Mouse (Mus musculus): Measurements from ENCODE around the gene March1. TPM values are rescaled to one million over a fixed set of nuclear protein-coding genes. Genes with fewer than 3 reads are reported as not detected.

Gene March1
- polyA plus RNA-seq, 1 experiment = 4.4 TPM

DNA sequence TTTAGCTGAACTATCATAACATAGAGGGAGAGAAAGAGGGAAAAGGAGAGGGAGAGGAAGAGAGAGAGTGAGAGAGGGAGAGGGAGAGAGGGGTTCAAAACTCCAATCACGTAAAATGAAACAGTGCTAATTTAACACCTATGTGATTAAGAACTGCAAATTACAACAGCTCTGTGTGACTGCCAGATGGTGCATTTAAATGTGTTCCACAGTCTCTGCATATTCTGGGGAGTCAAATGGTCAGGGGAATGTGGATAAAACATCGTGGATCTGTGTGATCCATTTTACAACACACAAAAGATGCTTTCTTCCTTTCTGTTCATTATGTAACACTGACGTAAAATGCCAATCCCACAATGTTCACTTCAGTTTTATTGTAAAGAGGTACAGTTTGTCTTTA lies 416.0 kb downstream of the March1 start:
- Histone ChIP-seq H3K4me3 (replicated peaks; ENCODE audit: insufficient read depth, low read depth, low read length) (no peak overlapping the region), H3K27me3 (ENCODE audit: control insufficient read depth, insufficient read depth, low read length) (no peaks in the 10 kb centered on the region), H3K27ac (ENCODE audit: insufficient read depth, low read length) (no peak overlapping the region), H3K4me1 (ENCODE audit: control insufficient read depth, insufficient read depth, low read length) (no peaks in the 10 kb centered on the region)
- 72% methylated on average over 3 of the region's 3 CpGs for WGBS
- no peak for TF ChIP-seq POLR2A (IDR thresholded peaks at IDR 0.05; ENCODE audit: borderline replicate concordance, insufficient read depth, low read length)
- no peak for DNase-seq

- DNase-seq = no peak
- TF ChIP-seq CTCF (IDR thresholded peaks at IDR 0.05; ENCODE audit: borderline replicate concordance, insufficient read depth, low read depth, low read length) = no peak
- no peak for TF ChIP-seq POLR2A (IDR thresholded peaks at IDR 0.05; ENCODE audit: borderline replicate concordance, insufficient read depth, low read length)
- H3K27ac ChIP-seq (ENCODE audit: insufficient read depth, low read length) = no peak overlapping the region
- no peak overlapping the region for H3K4me3 ChIP-seq (replicated peaks; ENCODE audit: insufficient read depth, low read depth, low read length)
- no peaks in the 10 kb centered on the region for H3K4me1 ChIP-seq (ENCODE audit: control insufficient read depth, insufficient read depth, low read length)
- H3K27me3 ChIP-seq (ENCODE audit: control insufficient read depth, insufficient read depth, low read length) = no peaks in the 10 kb centered on the region
- 89% methylated on average over 3 of the region's 3 CpGs for WGBS
These were observed 416.7 kb downstream of the March1 start for GRCm38 (mm10) chr8:66034429-66034828.

GRCm38 (mm10) chr8:66094152-66094551 lies 476.5 kb downstream of the March1 start:
- no peaks in the 10 kb centered on the region for H3K4me1 ChIP-seq (ENCODE audit: control insufficient read depth, insufficient read depth, low read length)
- H3K27ac ChIP-seq (ENCODE audit: insufficient read depth, low read length) = no peak overlapping the region
- no peak overlapping the region for H3K4me3 ChIP-seq (replicated peaks; ENCODE audit: insufficient read depth, low read depth, low read length)
- 90% methylated on average over 3 of the region's 3 CpGs for WGBS
- TF ChIP-seq POLR2A (IDR thresholded peaks at IDR 0.05; ENCODE audit: borderline replicate concordance, insufficient read depth, low read length) = no peak
- TF ChIP-seq CTCF (IDR thresholded peaks at IDR 0.05; ENCODE audit: borderline replicate concordance, insufficient read depth, low read depth, low read length) = no peak
- no peak for DNase-seq
- no peaks in the 10 kb centered on the region for H3K27me3 ChIP-seq (ENCODE audit: control insufficient read depth, insufficient read depth, low read length)

DNA sequence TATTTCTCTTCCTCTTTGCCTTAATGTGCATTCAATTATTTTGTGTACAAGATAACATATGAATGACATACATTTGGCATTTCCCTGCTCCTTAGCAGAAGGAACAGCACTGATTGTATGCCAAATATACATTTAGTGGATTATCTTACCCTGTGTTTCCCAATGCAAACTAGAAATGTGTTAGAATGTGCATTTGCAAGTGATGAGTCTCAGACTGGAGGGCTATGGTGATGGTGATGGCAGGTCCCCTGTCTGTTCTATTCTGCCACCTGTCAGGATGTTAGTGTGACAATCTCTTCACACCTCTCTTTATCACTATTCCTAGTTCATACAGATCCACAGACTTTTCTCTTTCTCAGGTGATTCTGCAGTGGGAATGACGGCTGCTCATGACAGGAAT lies 480.4 kb downstream of the March1 start:
- WGBS = 89% methylated on average over 1 of the region's 1 CpGs
- no peak for TF ChIP-seq POLR2A (IDR thresholded peaks at IDR 0.05; ENCODE audit: borderline replicate concordance, insufficient read depth, low read length)
- TF ChIP-seq CTCF (IDR thresholded peaks at IDR 0.05; ENCODE audit: borderline replicate concordance, insufficient read depth, low read depth, low read length) = no peak
- no peak for DNase-seq
- H3K4me1 ChIP-seq (ENCODE audit: control insufficient read depth, insufficient read depth, low read length) = no peaks in the 10 kb centered on the region
- H3K27ac ChIP-seq (ENCODE audit: insufficient read depth, low read length) = no peak overlapping the region
- H3K27me3 ChIP-seq (ENCODE audit: control insufficient read depth, insufficient read depth, low read length) = no peaks in the 10 kb centered on the region
- no peak overlapping the region for H3K4me3 ChIP-seq (replicated peaks; ENCODE audit: insufficient read depth, low read depth, low read length)

- H3K27me3 ChIP-seq (ENCODE audit: control insufficient read depth, insufficient read depth, low read length) = no peaks in the 10 kb centered on the region
- no peak for TF ChIP-seq POLR2A (IDR thresholded peaks at IDR 0.05; ENCODE audit: borderline replicate concordance, insufficient read depth, low read length)
- DNase-seq = no peak
These were observed 501.6 kb downstream of the March1 start for GRCm38 (mm10) chr8:66119294-66119693.

GRCm38 (mm10) chr8:66159648-66160047 lies 541.9 kb downstream of the March1 start:
- no peak for TF ChIP-seq CTCF (IDR thresholded peaks at IDR 0.05; ENCODE audit: borderline replicate concordance, insufficient read depth, low read depth, low read length)
- TF ChIP-seq POLR2A (IDR thresholded peaks at IDR 0.05; ENCODE audit: borderline replicate concordance, insufficient read depth, low read length) = no peak

More at GRCm38 (mm10) chr8:66119294-66119693, 501.6 kb downstream of the March1 start:
- 75% methylated on average over 2 of the region's 2 CpGs for WGBS
- Histone ChIP-seq H3K4me3 (replicated peaks; ENCODE audit: insufficient read depth, low read depth, low read length) (no peak overlapping the region), H3K27ac (ENCODE audit: insufficient read depth, low read length) (no peak overlapping the region), H3K4me1 (ENCODE audit: control insufficient read depth, insufficient read depth, low read length) (no peaks in the 10 kb centered on the region)

DNA sequence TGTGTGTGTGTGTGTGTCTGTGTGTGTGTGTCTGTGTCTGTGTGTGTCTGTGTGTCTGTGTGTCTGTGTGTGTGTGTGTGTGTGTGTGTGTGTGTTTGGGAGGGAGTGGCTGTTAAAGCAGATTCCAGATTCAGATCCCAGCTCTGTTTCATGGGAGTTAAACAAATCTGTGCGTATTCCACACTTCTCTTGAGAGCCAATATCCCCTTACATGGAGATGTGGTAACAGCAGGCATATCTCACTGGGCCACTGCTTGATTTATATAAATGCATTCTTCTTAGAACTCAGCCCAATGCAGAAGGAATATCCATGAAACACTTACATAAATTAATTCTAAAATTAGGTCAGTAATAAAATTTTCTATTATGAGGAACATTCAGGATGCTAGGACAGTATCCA lies 549.1 kb downstream of the March1 start:
- no peak for DNase-seq
- H3K27ac ChIP-seq (ENCODE audit: insufficient read depth, low read length) = no peak overlapping the region
- no peak overlapping the region for H3K4me3 ChIP-seq (replicated peaks; ENCODE audit: insufficient read depth, low read depth, low read length)
- no peaks in the 10 kb centered on the region for H3K4me1 ChIP-seq (ENCODE audit: control insufficient read depth, insufficient read depth, low read length)
- TF ChIP-seq CTCF (IDR thresholded peaks at IDR 0.05; ENCODE audit: borderline replicate concordance, insufficient read depth, low read depth, low read length) (no peak), POLR2A (IDR thresholded peaks at IDR 0.05; ENCODE audit: borderline replicate concordance, insufficient read depth, low read length) (no peak)
- no peaks in the 10 kb centered on the region for H3K27me3 ChIP-seq (ENCODE audit: control insufficient read depth, insufficient read depth, low read length)
- 80% methylated on average over 1 of the region's 1 CpGs for WGBS

More at GRCm38 (mm10) chr8:66159648-66160047, 541.9 kb downstream of the March1 start:
- no peak overlapping the region for H3K4me3 ChIP-seq (replicated peaks; ENCODE audit: insufficient read depth, low read depth, low read length)
- no peaks in the 10 kb centered on the region for H3K4me1 ChIP-seq (ENCODE audit: control insufficient read depth, insufficient read depth, low read length)
- no peaks in the 10 kb centered on the region for H3K27me3 ChIP-seq (ENCODE audit: control insufficient read depth, insufficient read depth, low read length)
- H3K27ac ChIP-seq (ENCODE audit: insufficient read depth, low read length) = no peak overlapping the region
- no peak for DNase-seq
- 83% methylated on average over 1 of the region's 1 CpGs for WGBS

GRCm38 (mm10) chr8:66167405-66168173 lies 549.9 kb downstream of the March1 start:
- Histone ChIP-seq H3K27me3 (ENCODE audit: control insufficient read depth, insufficient read depth, low read length) (no peaks in the 10 kb centered on the region), H3K4me1 (ENCODE audit: control insufficient read depth, insufficient read depth, low read length) (no peaks in the 10 kb centered on the region), H3K4me3 (replicated peaks; ENCODE audit: insufficient read depth, low read depth, low read length) (no peak overlapping the region), H3K27ac (ENCODE audit: insufficient read depth, low read length) (no peak overlapping the region)
- TF ChIP-seq POLR2A (IDR thresholded peaks at IDR 0.05; ENCODE audit: borderline replicate concordance, insufficient read depth, low read length) (no peak), CTCF (IDR thresholded peaks at IDR 0.05; ENCODE audit: borderline replicate concordance, insufficient read depth, low read depth, low read length) (no peak)
- no peak for DNase-seq
- 83% methylated on average over 2 of the region's 2 CpGs for WGBS

All from cerebellum, adult 2 months (tissue).